ENCODE assay signal across 22 mouse cellular contexts in genomic region chr7:101232716-101233115, GRCm38 (mm10).
DNase-seq lines count a peak whose midpoint lies in the region; ATAC-seq and TF ChIP-seq lines count a peak whose summit lies in the region.
"Had no signal": no experiment of that assay in that cellular context is flagged by ENCODE, and none has a peak within 500 bp of the region (broad histone marks: within the 10 kb centered on the region; RNA-seq: fewer than 3 reads in every experiment).

No protein-coding gene starts in this region.

- 0 out of 2 replicates have a peak overlapping the region, but pooled peaks have one; percentile 20 for H3K27ac ChIP-seq in hindbrain, embryonic 15.5 days (replicated peaks)
- no peak overlapping the region for H3K27ac ChIP-seq in hindbrain, embryonic 16.5 days (ENCODE audit: low read depth, low read length)
- peak overlapping the region; percentile 7; the same call in 1 of the 2 replicates for H3K27ac ChIP-seq in midbrain, postnatal 0 days (ENCODE audit: low read depth, low read length)
- no peak overlapping the region for H3K27ac ChIP-seq in midbrain, embryonic 16.5 days (ENCODE audit: low read length)
- no peak overlapping the region for H3K27ac ChIP-seq in CH12.LX (ENCODE audit: insufficient read depth, low read depth)
- H3K27ac ChIP-seq in liver, embryonic 11.5 days (ENCODE audit: low read depth, low read length) = no peak overlapping the region
- H3K27ac ChIP-seq: embryonic facial prominence, embryonic 15.5 days; forebrain, embryonic 10.5 days; forebrain, embryonic 15.5 days; heart, adult 2 months; heart, embryonic 15.5 days had no signal

- peaks cover 5% of the 10 kb centered on the region for H3K79me2 ChIP-seq in CH12.LX (replicated peaks; ENCODE audit: control insufficient read depth, extremely low read depth, insufficient read depth, poor library complexity, severe bottlenecking)

- no peaks in the 10 kb centered on the region for H3K27me3 ChIP-seq in hindbrain, embryonic 15.5 days
- no peaks in the 10 kb centered on the region for H3K27me3 ChIP-seq in hindbrain, embryonic 16.5 days (replicated peaks; ENCODE audit: control insufficient read depth, insufficient read depth, low read length)
- H3K27me3 ChIP-seq in midbrain, postnatal 0 days (ENCODE audit: insufficient read depth, low read length) = no peaks in the 10 kb centered on the region
- no peaks in the 10 kb centered on the region for H3K27me3 ChIP-seq in midbrain, embryonic 16.5 days (ENCODE audit: control insufficient read depth, insufficient read depth, low read depth, low read length)
- no peaks in the 10 kb centered on the region for H3K27me3 ChIP-seq in CH12.LX (replicated peaks)
- H3K27me3 ChIP-seq in liver, embryonic 11.5 days (replicated peaks; ENCODE audit: control insufficient read depth, insufficient read depth, low read length) = no peaks in the 10 kb centered on the region
- H3K27me3 ChIP-seq: embryonic facial prominence, embryonic 15.5 days; forebrain, embryonic 15.5 days; heart, embryonic 15.5 days had no signal

- TF ChIP-seq EP300 in CH12.LX (IDR thresholded peaks at IDR 0.05; ENCODE audit: low read length) = peak; percentile 36; the same call in 1 of the 2 replicates

- in situ Hi-C loops in CH12.LX (cut with MboI; ENCODE audit: low pct_ligation_motif_present, low pct_unique_long_range_greater_than_20kb, low sequenced_read_pairs) = no loop called here

- H3K9me3 ChIP-seq in hindbrain, embryonic 15.5 days = no peaks in the 10 kb centered on the region
- H3K9me3 ChIP-seq in hindbrain, embryonic 16.5 days (ENCODE audit: control insufficient read depth, low read length) = no peaks in the 10 kb centered on the region
- H3K9me3 ChIP-seq in midbrain, postnatal 0 days (ENCODE audit: low read length) = no peaks in the 10 kb centered on the region
- no peaks in the 10 kb centered on the region for H3K9me3 ChIP-seq in midbrain, embryonic 16.5 days (replicated peaks; ENCODE audit: control insufficient read depth, low read length, poor library complexity, severe bottlenecking)
- no peaks in the 10 kb centered on the region for H3K9me3 ChIP-seq in CH12.LX (replicated peaks; ENCODE audit: low read length)
- H3K9me3 ChIP-seq in liver, embryonic 11.5 days (ENCODE audit: control insufficient read depth, low read length) = no peaks in the 10 kb centered on the region
- H3K9me3 ChIP-seq: embryonic facial prominence, embryonic 15.5 days; forebrain, embryonic 10.5 days; forebrain, embryonic 15.5 days; heart, embryonic 15.5 days had no signal

- peaks cover 16% of the 10 kb centered on the region; the same call in 1 of the 2 replicates for H3K4me1 ChIP-seq in hindbrain, embryonic 15.5 days (replicated peaks)
- H3K4me1 ChIP-seq in hindbrain, embryonic 16.5 days (ENCODE audit: control insufficient read depth, insufficient read depth, low read depth, low read length) = no peaks in the 10 kb centered on the region; the same call in 1 of the 2 replicates
- no peaks in the 10 kb centered on the region for H3K4me1 ChIP-seq in midbrain, postnatal 0 days (ENCODE audit: insufficient read depth, low read length)
- H3K4me1 ChIP-seq in midbrain, embryonic 16.5 days (ENCODE audit: control insufficient read depth, insufficient read depth, low read length) = peaks cover 7% of the 10 kb centered on the region
- H3K4me1 ChIP-seq in CH12.LX (ENCODE audit: control insufficient read depth in 1 of 2, insufficient read depth in 2 of 2) = peaks cover 8 to 54% of the 10 kb centered on the region in 2 experiments
- no peaks in the 10 kb centered on the region for H3K4me1 ChIP-seq in liver, embryonic 11.5 days (replicated peaks; ENCODE audit: control insufficient read depth, insufficient read depth, low read length)
- H3K4me1 ChIP-seq: embryonic facial prominence, embryonic 15.5 days; forebrain, embryonic 10.5 days had no signal

- H3K9ac ChIP-seq in hindbrain, embryonic 15.5 days = no peak overlapping the region
- no peak overlapping the region for H3K9ac ChIP-seq in hindbrain, embryonic 16.5 days (ENCODE audit: low read depth, low read length)
- H3K9ac ChIP-seq in midbrain, postnatal 0 days (replicated peaks; ENCODE audit: low read length, poor library complexity, severe bottlenecking) = no peak overlapping the region
- H3K9ac ChIP-seq in midbrain, embryonic 16.5 days (ENCODE audit: low read depth, low read length) = no peak overlapping the region
- H3K9ac ChIP-seq in CH12.LX (ENCODE audit: insufficient read depth, low read depth) = no peak overlapping the region
- no peak overlapping the region for H3K9ac ChIP-seq in liver, embryonic 11.5 days (ENCODE audit: low read depth, low read length)
- H3K9ac ChIP-seq: embryonic facial prominence, embryonic 15.5 days; forebrain, embryonic 15.5 days; heart, embryonic 15.5 days had no signal

- no peak for TF ChIP-seq RAD21 in CH12.LX (IDR thresholded peaks at IDR 0.05; ENCODE audit: low read depth, low read length)

- no peak for ATAC-seq in hindbrain, embryonic 15.5 days (ENCODE audit: low FRiP score, low read depth)
- no peak for ATAC-seq in hindbrain, embryonic 16.5 days
- no peak for ATAC-seq in midbrain, postnatal 0 days (ENCODE audit: low FRiP score)
- ATAC-seq in midbrain, embryonic 16.5 days = no peak
- no peak for ATAC-seq in liver, embryonic 11.5 days (replicated peaks; ENCODE audit: low FRiP score)
- ATAC-seq: CD4-positive, CD25-positive, alpha-beta regulatory T cell, adult 4 months; forebrain, embryonic 15.5 days had no signal

- 58% methylated on average over 3 of the region's 3 CpGs for WGBS in hindbrain, embryonic 15.5 days
- 47% methylated on average over 3 of the region's 3 CpGs for WGBS in hindbrain, embryonic 16.5 days
- WGBS in midbrain, postnatal 0 days = 53% methylated on average over 3 of the region's 3 CpGs
- WGBS in midbrain, embryonic 16.5 days = 63% methylated on average over 3 of the region's 3 CpGs
- whole genome bisulfite sequencing in liver, embryonic 11.5 days = 83% methylated on average over 3 of the region's 3 CpGs

- 0 out of 2 replicates have a peak, but pooled peaks cover 7% of the 10 kb centered on the region for H3K36me3 ChIP-seq in hindbrain, embryonic 15.5 days
- H3K36me3 ChIP-seq in hindbrain, embryonic 16.5 days (ENCODE audit: control insufficient read depth, insufficient read depth, low read length) = no peaks in the 10 kb centered on the region
- H3K36me3 ChIP-seq in midbrain, postnatal 0 days (ENCODE audit: insufficient read depth, low read length) = no peaks in the 10 kb centered on the region
- no peaks in the 10 kb centered on the region for H3K36me3 ChIP-seq in midbrain, embryonic 16.5 days (ENCODE audit: control insufficient read depth, insufficient read depth, low read length)
- H3K36me3 ChIP-seq in CH12.LX (replicated peaks in 1 of 2; ENCODE audit: control insufficient read depth in 1 of 2, insufficient read depth in 1 of 2, low read length in 1 of 2) = peaks cover 7 to 47% of the 10 kb centered on the region in 2 experiments
- no peaks in the 10 kb centered on the region for H3K36me3 ChIP-seq in liver, embryonic 11.5 days (ENCODE audit: control insufficient read depth, insufficient read depth, low read length)
- H3K36me3 ChIP-seq: embryonic facial prominence, embryonic 15.5 days; heart, embryonic 15.5 days had no signal

- DNase-seq in midbrain, postnatal 0 days (ENCODE audit: low spot score) = no peak
- DNase-seq in A20 (ENCODE audit: low read depth, low spot score) (peak; percentile 66), CH12.LX (ENCODE audit: extremely low read depth) (no peak)
- no peak for DNase-seq in liver, embryonic 11.5 days (ENCODE audit: low spot score)
- DNase-seq: adrenal gland, postnatal 10 days; cerebellum, adult 11 months; cerebellum, adult 8-10 months; cerebellum, postnatal 14 days; embryo, embryonic 11 days; gastrocnemius, postnatal 10 days; heart, adult 2 months; heart, postnatal 14 days had no signal

- H3K4me3 ChIP-seq in hindbrain, embryonic 15.5 days = no peak overlapping the region
- H3K4me3 ChIP-seq in hindbrain, embryonic 16.5 days (ENCODE audit: low read length) = no peak overlapping the region
- H3K4me3 ChIP-seq in midbrain, postnatal 0 days (ENCODE audit: low read depth, low read length) = no peak overlapping the region
- no peak overlapping the region for H3K4me3 ChIP-seq in midbrain, embryonic 16.5 days (ENCODE audit: low read depth, low read length)
- H3K4me3 ChIP-seq in CH12.LX (replicated peaks in 1 of 3; ENCODE audit: low read depth in 2 of 3, low read length in 2 of 3, poor library complexity in 1 of 3) = no peak overlapping the region
- no peak overlapping the region for H3K4me3 ChIP-seq in liver, embryonic 11.5 days (ENCODE audit: low read depth, low read length)
- H3K4me3 ChIP-seq: embryonic facial prominence, embryonic 15.5 days; erythroblast, embryonic 14.5 days; forebrain, embryonic 10.5 days; forebrain, embryonic 15.5 days; heart, adult 2 months; heart, embryonic 15.5 days had no signal

- H3K4me2 ChIP-seq in hindbrain, embryonic 15.5 days = no peak overlapping the region
- no peak overlapping the region for H3K4me2 ChIP-seq in hindbrain, embryonic 16.5 days (ENCODE audit: low read length)
- H3K4me2 ChIP-seq in midbrain, postnatal 0 days (ENCODE audit: low read depth, low read length, poor library complexity, severe bottlenecking) = no peak overlapping the region
- H3K4me2 ChIP-seq in midbrain, embryonic 16.5 days (ENCODE audit: low read length) = no peak overlapping the region
- no peak overlapping the region for H3K4me2 ChIP-seq in CH12.LX (ENCODE audit: insufficient read depth, low read depth, poor library complexity, severe bottlenecking)
- H3K4me2 ChIP-seq in liver, embryonic 11.5 days = no peak overlapping the region
- H3K4me2 ChIP-seq: embryonic facial prominence, embryonic 15.5 days; forebrain, embryonic 15.5 days; heart, embryonic 11.5 days; heart, embryonic 15.5 days had no signal

- no peak for TF ChIP-seq POLR2A in CH12.LX (IDR thresholded peaks at IDR 0.05; ENCODE audit: low read depth, low read length)

- no peak for TF ChIP-seq CTCF in midbrain, postnatal 0 days (IDR thresholded peaks at IDR 0.05)
- no peak for TF ChIP-seq CTCF in CH12.LX (conservative IDR thresholded peaks at IDR 0.05 in 1 of 2, IDR thresholded peaks at IDR 0.05 in 1 of 2; ENCODE audit: low read depth in 2 of 2, low read length in 2 of 2)

- dilution Hi-C loops in CH12.LX (cut with MboI; ENCODE audit: extremely low pct_ligation_motif_present, extremely low pct_unique_long_range_greater_than_20kb, low sequenced_read_pairs) = no loop called here

TF ChIP-seq in CH12.LX, 34 proteins besides CTCF, POLR2A, EP300 and RAD21 (continues in another document):
- TF ChIP-seq E2F4 (IDR thresholded peaks at IDR 0.05; ENCODE audit: insufficient replicate concordance, low read depth, low read length) (no peak), ZKSCAN1 (IDR thresholded peaks at IDR 0.05; ENCODE audit: borderline replicate concordance, low read depth, low read length) (no peak), NRF1 (IDR thresholded peaks at IDR 0.05; ENCODE audit: low read depth, low read length) (no peak), IRF4 (IDR thresholded peaks at IDR 0.05; ENCODE audit: low read depth, low read length) (0 out of 2 replicates have a peak, but pooled peaks have one; percentile 19), MAX (IDR thresholded peaks at IDR 0.05; ENCODE audit: low read length) (no peak), PAX5 (IDR thresholded peaks at IDR 0.05; ENCODE audit: low read length) (no peak), TCF12 (IDR thresholded peaks at IDR 0.05; ENCODE audit: low read depth, low read length) (0 out of 2 replicates have a peak, but pooled peaks have one; percentile 10)

Comparison
In these comparisons a context has a peak if more than half of its experiments do, and no peak if none do; other contexts are left out.
1. H3K27ac ChIP-seq: peak in hindbrain, embryonic 15.5 days (single experiment) and midbrain, postnatal 0 days (single experiment); none in hindbrain, embryonic 16.5 days (single experiment), midbrain, embryonic 16.5 days (single experiment), CH12.LX (single experiment) and liver, embryonic 11.5 days (single experiment).